Mouse (Mus musculus) adrenal gland, postnatal 10 days (tissue): Measurements from ENCODE around the gene Galnt18. TPM values are rescaled to one million over a fixed set of nuclear protein-coding genes. Genes with fewer than 3 reads are reported as not detected.
A peak's percentile ranks its signal among the peaks of the same experiment; 100 is the strongest.

ENCODE experiments used
- DNase-seq: peaks from one replicate; pipeline ENCODE4 v3.0.0; 2021; ENCODE audit warnings: mixed read lengths
- total RNA-seq, 2 experiments: library from RNA; stranded (reverse); gene quantifications; 2 replicates each; pipeline ENCODE4 v1.2.3; 2021

The Galnt18 gene
- total RNA-seq, 2 experiments from 2014 or later, result 21.8 to 25.0 TPM

DNA sequence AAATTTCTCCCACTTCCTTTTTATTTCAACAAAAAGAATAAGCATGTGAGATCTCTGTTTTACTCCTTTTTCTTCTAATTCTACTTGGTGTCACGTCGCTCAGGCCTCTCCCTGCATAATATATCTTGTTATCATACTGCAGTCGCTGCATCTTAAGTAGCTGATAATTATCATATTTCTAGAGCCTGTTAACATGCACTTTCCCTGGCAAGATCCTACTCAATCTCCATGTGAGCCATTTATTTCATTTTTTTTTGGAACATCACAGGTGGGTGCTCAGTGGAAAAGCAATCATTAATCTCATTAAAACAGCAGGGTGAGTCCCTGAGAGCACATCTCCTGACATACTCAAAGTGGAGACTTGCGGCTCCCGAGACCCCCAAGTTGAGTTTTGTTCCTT is 143.3 kb downstream of the Galnt18 start:
- no peak for DNase-seq

DNA sequence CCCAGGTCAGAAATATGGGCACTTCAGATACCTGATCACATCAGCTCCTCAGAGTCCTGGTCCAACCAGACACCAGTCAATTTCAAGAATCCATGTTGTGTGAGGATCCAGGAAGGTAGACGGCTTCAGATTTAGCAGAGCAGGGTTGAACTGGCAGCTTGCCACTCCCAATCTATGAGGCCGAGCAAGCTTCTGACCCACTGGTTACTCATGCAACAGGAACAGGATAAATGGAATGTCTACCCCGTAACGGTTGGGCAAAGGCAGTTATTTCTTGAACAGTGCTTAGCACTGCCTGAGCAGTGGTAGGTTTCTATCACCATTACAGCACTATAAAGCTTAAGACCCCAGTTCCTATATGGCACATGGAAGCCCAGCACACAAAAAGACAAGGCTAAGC is 148.5 kb downstream of the Galnt18 start:
- peak; percentile 40 for DNase-seq

DNA sequence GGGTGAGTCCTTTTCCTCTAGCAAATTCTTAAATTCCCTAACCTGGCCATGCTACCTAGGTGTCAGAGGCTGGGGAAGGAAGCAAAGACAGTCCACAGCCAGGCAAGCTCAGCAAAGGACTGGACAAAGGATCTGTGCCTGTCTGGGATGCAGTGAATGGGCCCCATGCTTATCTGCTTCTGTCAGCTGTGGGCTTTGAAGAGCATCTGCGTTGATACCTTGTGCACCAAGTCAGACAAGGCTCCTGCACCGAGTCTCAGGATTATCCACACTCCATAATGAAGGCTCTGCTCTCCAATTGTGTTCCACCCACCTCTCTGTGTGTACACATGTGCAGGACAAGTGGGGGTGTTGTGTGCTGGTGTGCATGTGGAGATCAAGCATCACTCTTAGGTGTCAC is 153.5 kb downstream of the Galnt18 start:
- DNase-seq, result no peak

DNA sequence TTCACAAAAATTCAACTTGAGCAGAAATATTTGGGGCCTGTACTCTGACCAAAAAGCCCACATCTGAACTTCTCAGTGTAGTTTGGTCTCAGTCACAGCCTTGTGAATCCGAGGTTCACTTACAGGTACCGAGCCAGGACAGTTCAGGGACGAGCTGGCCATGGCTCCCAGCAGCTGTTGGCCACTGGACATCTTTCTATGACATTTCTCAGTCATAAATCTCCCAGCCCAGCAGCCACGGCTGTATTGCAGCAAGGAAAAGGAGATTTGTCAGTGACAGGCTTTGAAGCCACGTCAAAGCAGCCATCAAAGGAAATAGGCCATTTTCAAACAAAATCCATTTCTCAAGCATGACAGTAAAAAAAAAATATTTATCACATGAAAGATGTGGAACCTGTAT is 154.0 kb downstream of the Galnt18 start:
- peak; percentile 46 for DNase-seq

DNA sequence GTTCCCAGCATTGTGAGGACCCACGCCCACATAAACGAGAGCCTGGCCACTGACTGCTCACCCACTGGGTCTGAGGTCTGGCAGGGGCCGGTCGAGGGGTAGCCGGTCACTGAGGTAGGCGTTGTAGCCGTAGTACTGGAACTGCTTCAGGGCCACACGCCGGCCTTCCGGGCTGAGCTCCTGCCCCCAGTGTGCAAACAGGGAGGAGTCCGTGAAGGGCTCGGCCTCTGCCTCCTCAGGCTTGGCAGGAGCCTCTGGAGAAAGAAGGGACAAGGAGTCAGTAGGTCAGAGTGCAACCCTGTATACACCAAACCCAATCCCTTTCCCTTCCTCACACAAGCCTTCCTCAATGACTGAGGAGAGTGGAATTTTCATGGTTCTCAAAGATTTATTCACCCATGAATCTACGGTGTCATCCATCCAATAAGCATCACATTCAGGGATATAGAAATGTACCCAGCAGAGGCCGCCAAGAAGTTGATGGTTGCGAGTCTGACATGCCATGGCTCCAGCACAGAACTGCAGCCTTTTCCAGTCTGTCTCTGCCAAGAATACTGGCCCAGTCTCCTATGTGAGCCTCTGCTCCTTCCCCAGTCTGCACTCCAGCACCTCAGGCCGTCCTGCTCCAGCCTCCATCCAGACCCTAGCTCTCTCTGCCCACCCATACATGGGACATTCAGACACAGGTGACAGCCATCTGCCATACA is 163.4 kb downstream of the Galnt18 start:
- peak; percentile 80 for DNase-seq

DNA sequence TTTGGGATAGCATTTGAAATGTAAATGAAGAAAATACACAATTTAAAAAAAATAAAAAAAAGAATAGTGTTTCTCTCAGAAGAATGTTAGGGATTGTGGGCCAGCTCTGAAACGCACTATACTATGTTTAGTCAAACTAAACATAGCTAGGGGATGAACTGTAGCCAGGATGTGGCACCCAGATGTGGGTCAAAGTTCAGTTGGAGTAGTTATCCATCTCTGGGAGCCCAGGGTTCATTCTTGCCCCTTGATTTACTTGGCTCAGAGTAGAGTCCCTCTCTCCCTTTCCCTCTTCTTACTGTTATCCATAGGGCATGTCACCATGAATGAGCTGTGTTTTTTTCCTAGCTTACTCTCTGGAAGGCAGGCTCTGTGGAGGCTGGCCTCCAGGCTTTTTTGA is 165.3 kb downstream of the Galnt18 start:
- peak; percentile 17 for DNase-seq

DNA sequence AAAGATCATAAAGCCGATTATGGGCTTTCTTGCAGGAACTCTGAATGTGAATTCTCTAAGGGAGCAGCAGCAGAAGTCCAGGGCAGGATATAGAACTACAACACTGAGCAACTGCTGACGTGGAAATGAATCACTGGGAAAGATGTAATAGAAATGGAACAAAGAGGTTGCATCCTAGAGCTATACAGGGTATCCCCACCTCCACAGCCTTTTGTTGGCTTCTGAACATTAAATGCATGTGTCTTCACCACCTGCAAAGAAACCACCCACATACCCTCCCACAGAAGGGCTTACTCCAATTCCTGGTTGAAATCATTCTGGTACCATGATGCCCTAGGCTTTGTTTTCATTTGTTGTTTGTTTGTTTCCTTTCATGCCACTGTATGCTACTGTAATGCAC is 172.3 kb downstream of the Galnt18 start:
- DNase-seq, result no peak

DNA sequence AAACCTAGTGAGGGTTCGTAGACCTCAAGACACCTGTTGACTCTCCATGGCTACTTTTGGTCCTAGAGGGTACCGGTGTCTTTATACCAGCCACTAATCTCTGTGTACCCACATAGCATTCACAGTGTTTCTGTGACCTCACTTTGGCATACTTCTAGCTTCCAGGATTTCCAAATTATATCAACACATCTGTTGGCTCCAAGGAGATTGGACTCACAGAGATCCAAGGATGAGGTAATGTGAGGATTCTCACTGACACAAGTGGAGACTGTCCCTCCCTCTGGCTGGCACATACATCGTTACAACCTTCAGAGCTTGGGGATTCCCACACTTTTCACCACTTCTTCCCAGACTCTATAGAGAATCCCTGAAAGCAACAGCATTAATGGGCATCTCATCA is 173.7 kb downstream of the Galnt18 start:
- DNase-seq, result no peak

DNA sequence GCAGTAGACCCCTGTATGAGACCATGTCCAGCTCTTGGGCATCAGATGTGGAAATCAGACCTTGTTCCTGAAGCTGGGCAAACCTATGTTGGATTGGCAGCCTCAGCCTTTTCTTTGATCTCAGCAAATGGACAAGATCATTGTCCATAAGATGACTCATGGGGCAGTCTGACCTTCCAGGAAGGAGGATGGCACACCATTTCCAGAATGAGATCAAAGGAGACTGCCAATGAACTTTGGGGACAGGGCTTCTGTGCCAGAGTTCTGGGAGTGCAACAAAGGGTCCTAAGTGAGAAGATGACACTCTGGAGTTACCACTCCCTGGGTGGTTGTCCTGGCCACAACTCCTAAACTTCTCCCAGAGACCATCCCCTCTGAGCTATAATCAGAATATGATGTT is 174.1 kb downstream of the Galnt18 start:
- peak; percentile 46 for DNase-seq

DNA sequence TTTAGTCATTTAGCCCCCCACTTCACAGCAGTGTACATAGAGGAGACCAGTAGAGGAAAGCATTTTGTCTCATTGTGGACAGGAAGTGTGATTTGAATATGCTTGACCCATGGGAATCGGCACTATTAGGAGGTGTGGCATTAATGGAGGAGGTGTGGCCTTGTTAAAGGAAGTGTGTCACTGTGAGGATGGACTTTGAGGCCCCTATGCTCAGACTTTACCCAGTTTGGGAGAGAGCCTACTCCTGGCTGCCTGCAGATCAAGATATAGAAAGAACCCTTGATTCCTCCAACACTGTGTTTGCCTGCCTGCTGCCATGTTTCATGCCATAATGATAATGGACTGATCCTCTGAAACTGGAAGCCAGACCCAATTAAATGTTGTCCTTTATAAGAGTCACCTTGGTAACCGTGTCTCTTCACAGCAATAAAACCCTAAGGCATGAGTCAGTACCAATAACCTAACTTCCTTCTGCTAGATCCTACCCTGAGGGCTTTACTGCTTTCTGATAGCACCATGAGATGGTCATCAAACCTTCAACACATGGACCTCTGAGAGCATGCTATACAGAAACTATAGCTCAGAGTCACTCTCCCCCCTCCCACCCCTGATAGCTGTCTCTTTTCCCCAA is 175.1 kb downstream of the Galnt18 start:
- DNase-seq, result no peak

DNA sequence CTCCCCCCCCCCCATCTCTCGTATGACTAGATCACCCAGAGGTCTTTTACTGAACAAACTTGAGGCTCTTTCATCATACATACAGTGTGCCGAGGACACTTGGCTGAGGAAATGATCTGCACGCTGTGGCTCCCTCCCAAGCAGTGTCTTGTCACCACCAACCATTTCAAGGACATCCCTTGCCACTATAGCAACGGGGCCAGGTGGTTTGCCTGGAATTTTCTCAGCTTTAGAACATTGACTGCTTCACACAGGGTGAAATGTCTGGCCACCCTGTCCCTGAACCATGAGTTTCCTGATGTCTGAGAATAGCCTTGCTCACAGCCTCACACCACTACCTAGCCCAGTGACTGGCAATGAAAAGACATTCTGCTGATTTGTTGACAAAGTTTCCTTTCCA is 176.6 kb downstream of the Galnt18 start:
- DNase-seq, result peak; percentile 37

DNA sequence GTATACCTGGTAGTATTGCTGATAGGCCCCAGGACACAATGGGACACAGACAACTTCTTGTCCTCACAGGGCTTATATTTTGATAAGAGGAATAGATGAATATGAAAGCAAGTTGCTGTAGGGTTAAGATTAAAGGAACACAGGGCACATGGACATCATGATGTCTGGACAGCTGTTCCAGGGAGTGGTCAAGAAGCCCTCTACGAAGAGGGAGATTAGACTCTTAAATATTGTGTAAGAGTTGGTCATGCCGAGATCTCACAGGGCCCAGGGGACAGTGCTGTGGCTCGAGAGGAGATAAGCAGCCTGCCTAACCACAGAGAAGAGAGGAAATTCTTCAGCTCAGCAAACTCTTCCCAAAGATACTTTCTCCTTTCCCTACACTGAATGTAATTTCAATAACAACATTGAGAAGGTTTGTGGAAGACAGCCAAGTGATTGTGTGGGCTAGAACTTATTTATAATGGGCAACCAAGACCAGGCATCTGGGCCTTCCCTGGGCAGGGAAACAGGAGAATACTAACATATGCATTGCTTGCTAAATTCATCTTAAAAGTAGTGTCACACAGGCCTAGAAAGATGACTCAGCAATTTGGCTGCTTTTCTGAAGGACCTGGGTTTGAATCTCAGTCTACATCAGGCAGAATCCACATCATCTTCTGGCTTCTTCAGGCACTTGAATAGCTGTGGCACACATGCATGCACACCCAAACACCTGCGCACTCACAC is 178.3 kb downstream of the Galnt18 start:
- no peak for DNase-seq

DNA sequence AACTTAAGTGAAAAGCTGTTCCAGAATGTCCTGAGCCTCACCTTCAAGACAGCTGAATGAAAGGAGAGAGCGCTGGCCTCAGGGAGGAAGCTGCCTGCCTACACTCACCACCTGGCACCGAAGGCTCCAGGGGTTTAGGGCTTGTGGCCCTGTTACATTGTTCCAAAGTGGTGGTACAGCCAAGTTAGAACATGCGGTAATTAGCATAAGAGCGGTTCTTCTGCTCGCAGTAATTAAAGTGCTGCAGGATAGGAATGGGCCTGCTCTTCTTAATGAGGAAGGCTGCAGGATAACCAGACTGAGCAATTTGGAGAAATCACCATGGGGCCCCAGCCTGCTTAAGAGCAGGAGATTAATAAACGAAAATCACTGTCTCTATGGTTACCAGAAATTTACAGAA is 179.0 kb downstream of the Galnt18 start:
- no peak for DNase-seq

DNA sequence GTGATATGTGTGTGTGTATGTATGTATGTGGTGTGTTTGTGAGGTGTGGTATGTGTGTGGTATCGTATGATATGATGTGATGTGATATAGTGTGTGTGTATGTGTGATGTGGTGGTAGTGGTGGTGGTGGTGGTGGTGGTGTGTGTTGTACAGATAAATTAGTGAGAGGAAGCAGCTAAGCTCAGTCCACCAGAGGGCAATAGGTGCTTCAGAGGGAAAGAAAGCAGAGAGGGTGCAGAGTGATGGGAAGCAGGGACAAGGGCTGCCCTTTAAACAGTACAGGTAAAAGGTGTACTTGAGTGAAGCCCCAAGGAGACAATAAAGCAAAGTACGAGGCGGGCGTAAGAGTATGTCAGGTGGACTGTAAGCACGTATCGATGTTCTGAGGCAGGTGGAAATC is 186.1 kb downstream of the Galnt18 start:
- no peak for DNase-seq

DNA sequence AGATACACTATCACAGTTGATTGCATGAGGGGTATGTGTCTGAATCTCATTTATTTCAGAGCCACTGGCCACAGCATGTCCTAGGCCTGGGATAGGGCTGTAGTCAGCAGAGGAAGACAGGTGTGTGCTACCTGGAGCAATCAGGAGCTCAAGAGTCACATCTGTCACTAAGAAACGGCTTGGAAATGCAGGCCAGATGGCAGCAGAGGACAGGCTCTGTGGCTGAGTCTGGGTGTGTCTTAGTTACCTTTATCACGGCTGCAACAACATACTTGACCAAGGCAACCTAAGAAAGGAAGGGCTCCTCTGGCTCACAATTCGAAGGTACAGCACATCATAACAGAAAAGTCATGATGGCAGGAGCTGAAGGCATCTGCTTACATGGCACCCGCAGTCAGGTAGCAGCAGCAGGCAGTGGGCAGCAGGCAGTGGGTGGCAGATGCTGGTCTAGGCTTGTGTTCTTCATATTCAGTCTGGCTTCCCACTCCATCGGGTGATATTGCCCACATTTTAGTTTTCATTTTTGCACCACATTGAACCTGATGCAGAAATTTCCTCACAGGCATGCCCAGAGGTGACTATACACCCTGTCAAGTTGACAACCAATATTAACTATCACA is 190.2 kb downstream of the Galnt18 start:
- no peak for DNase-seq

DNA sequence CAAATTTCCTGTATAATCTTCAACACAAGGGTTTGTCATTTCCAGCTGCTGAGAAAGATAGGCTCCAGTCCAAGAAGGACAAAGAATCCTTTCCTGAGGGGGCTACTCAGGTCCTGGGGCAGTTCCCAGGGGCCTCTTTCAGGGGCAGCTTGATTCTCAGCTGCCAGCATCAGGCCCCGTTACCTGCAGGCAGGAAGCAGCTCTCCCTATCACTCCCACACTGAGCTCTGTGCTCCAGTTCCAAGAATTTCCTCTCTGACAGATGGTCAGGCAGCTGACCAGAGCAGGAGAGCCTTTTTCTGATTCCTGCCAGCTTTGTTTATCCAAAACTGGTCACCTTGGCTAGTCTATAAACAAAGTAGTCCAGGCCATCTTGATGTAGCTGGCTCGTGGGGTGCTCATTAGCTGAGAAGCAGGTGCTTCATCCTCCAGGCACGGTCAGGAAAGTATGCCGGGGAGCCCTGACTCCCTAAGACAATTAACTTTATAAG is 191.4 kb downstream of the Galnt18 start:
- DNase-seq, result no peak

DNA sequence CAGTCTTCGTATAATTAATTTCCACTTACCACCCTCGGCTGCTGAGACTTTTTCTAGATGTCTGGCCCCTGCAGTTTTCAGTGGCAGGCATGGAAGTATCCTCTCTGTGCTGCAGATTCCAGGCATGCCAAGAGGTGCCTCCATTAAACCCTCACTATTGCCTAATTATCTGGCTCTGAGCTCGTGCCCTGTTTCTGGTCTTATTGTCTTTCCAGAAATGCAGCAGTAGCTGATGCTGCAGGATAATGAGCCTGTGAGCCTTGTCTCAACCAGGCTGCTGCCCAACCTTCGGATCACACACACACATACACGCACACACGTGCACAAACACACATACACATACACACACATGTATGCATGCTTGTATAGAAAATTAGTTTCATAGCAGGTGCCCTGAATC is 199.2 kb downstream of the Galnt18 start:
- DNase-seq, result no peak

DNA sequence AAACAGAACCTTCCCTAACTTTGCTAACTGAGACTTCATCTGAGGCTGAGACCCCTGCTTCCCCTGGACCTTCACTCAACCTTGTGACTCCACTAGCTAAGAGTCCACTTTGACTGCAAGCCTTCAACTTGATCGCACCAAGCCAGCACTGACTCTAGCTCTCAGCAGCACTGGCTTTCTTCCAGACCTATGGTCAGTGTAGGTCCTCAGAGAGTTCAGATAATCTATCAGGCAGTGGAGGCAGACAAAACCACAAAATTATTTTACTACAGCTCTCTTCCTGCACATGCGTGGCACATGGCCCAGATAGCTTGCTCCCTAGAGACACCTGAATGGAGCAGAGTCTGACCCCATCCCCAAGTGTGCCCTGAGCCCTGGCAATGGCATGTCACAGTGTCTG is 204.7 kb downstream of the Galnt18 start:
- DNase-seq, result no peak

DNA sequence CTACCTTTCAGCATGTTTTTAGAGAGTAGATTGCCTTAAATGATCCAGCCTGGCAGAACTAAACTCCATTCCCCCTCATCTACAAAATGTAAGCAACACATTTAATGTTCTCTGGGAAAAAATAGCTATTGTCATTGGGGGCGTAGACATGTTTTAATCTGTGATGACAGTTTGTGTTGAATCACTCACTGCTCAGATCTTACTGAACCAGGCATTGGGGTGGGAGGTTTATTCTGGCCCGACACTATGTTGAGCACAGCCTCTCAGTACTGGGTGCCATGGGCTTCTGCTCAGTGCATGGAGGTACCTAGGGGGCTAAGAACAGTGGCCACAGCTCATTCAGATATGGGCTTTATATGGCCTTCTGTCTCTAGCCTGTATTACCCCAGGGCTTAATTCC is 207.4 kb downstream of the Galnt18 start:
- no peak for DNase-seq

DNA sequence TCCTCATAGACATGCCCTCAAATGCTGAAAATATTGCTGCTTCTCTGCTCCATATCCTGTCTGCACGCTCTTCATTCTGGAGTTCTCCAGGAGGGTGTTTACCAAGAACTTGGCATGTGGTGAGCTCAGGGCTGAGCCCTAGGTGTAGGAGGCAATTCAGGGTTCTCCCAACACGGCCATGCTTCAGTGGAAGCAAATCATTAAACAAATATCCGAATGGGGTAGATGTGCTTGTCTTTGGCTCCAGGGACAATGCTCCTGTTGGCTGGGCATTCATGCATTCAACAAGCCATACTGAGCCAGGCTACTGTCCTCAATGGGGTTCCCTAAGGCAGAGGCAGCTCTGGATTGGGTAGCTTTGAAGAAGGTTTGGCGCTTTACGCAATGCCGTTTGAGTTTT is 212.9 kb downstream of the Galnt18 start:
- DNase-seq, result no peak

DNA sequence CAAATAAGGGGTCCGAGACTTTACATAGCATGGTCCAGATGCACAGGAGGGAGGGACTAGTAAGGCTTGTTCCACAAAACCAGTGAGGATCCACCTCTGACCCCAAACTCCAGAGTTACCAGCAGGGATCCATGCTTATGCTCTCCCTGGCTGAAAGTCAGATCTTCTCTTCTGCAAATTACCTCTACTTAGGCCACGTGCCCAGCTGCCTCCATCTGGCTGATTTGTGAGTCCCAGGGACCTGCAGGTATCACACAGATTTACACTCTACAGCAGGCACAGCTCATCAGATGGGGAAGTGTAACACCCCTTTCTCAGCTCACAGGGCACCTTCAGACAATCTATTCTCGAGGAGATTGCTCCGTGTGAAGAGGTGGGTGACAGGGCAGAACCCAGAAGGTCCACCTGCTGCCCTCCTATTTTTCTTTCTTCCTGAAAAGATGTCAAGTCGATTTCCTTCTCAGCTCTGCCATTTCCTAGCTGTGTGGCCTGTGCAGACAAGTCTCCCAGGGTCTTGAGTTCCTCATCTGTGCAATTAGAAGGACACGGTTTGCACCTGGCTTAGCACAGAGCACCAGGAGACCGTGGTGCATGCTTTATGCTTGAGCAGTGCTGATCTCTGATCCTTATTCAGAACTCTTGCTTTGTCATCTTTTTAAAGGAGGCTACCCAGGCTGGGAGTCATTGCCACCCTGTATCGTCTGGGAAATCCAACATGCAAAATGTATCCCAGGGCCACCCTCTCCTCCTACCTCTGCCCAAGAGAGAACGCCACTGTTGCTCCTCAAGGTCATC is 216.3 kb downstream of the Galnt18 start:
- no peak for DNase-seq

DNA sequence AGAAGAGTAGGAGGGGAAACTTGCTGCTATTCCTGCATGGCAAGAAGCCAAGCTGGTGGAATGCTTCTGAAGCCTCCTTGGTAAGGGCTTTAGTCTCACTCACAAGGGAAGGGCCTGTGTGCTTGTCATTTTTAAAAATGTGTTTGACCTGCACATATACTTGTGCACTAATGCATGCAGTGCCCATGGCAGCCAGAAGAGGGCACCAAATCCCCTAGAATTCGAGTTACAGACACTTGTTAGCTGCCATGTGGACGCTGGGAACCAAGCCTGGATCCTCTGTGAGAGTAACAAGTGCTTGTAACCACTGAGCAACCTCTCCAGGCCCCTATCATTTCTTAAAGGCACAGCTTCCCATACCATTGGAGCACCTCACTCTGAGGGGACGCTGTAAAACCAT is 219.7 kb downstream of the Galnt18 start:
- peak; percentile 13 for DNase-seq
